Mouse (Mus musculus) cerebellum, adult 2 months (tissue): ENCODE data around the gene Syt6.
A peak's percentile ranks its signal among the peaks of the same experiment; 100 is the strongest.

Experiments used
- CTCF ChIP-seq: fragments of 200-500 bp; IDR thresholded peaks from 2 replicates; pipeline ENCODE4 v1.5.1; 2011; ENCODE audit warnings: low read depth, mild to moderate bottlenecking, control low read depth, low read length, moderate library complexity, borderline replicate concordance; ENCODE audit not compliant: insufficient read depth
- POLR2A ChIP-seq: fragments of 200-500 bp; IDR thresholded peaks from 2 replicates; pipeline ENCODE4 v1.6.1; 2011; ENCODE audit warnings: low read length, control low read depth, borderline replicate concordance; ENCODE audit not compliant: insufficient read depth

DNA sequence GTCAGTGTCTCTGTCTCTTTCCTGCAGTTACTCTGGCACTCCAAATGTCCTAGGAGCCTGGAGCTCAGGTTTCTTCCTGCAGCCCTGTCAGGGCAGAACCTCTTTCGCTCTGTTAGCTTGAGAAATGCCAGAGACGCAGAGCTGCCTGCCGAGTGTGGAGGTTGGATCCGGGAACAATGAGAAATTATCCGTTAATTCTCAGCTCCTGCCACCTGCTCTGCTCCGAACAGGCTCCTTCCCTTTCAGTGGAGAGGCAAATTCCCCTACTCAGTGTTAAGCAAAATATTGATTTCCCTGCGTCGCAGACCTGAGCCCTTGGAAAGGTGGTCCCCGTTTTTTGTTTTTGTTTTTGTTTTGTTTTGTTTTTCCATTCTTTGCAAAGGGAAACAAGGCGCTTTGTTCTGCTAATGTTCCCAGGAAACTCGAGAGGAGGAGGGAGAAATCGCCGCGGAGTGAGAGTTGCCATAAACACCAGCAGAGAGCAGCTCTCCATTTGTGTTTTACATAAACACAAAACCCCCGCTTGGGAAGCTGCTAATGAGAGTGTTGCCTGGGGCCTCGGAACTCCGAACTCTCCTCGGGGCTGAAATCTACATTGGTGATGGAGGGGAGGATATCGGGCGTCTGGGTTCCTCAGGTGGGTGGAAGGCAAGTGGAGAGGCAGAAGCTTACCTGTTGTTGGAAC lies 1.8 kb upstream of the Syt6 start:
- TF ChIP-seq CTCF = no peak
- peak; percentile 32; the same call in 1 of the 2 replicates for TF ChIP-seq POLR2A
